Mouse (Mus musculus) liver, postnatal 0 days (tissue): ENCODE data around the gene March5.

Experiments used
- CTCF ChIP-seq: sonication (generic); IDR thresholded peaks from 2 replicates; pipeline ENCODE4 v1.5.1; 2016; ENCODE audit warnings: antibody characterized with exemption, low read depth
- EP300 ChIP-seq: IDR thresholded peaks from 2 replicates; pipeline ENCODE4 v1.6.1; 2016; ENCODE audit warnings: antibody characterized with exemption, low read depth, mild to moderate bottlenecking

- TF ChIP-seq CTCF: peak; percentile 54
- TF ChIP-seq EP300: no peak
Measured at GRCm38 (mm10) chr19:37241201-37241600, 33.9 kb downstream of the March5 start.
